Mouse (Mus musculus) layer of hippocampus, postnatal 14 days (tissue): ENCODE measurements around the gene Rdh16f1. TPM values are rescaled to one million over a fixed set of nuclear protein-coding genes. Genes with fewer than 3 reads are reported as not detected.

Experiments
- DNase-seq, 2 experiments: peaks; one replicate each; pipeline ENCODE4 v3.0.0; 2021 to 2022; ENCODE audit warnings: low spot score in 2 of 2, mixed read lengths in 1 of 2
- long read RNA-seq, 2 experiments: library from polyadenylated mRNA; stranded (forward); transcript quantifications; one replicate each; pipeline ENCODE4 v2.0.0; 2021
- total RNA-seq, 2 experiments: library from RNA; stranded (reverse); gene quantifications; 2 replicates each; pipeline ENCODE4 v1.2.3; 2021

The Rdh16f1 gene
- total RNA-seq = under 1 TPM; 0.25 to 0.76 TPM
- long read RNA-seq, experiment 1 = 0 reads
- long read RNA-seq, experiment 2 = 0 reads

- no peak for DNase-seq
These were observed at the start of gene Rdh16f1, which contains the start of gene Rdh1 for GRCm38 (mm10) chr10:127759181-127760110. Gene Rdh16f1, plus strand, starts transcription at chr10:127759787. Gene Rdh1, plus strand, starts transcription at chr10:127759721.

DNA sequence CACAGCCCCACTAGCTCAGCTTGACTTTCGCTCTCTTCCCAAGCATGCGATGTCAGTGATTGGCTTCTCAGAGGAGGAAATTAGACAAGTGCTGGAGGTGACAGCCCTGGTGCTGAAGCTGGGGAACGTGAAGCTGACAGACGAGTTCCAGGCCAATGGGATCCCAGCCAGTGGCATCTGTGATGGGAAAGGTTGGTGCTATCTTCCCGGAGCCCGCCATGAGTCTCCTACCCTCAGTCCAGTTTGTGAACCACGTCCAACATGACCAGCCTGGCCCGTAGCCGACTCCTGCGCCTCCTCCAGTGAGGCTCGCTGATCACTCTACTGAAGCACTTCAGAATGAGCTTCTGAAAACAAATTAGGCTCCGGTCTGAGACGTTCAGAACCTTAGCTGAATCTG, 49.3 kb upstream of the Rdh16f1 start:
- no peak for DNase-seq

DNA sequence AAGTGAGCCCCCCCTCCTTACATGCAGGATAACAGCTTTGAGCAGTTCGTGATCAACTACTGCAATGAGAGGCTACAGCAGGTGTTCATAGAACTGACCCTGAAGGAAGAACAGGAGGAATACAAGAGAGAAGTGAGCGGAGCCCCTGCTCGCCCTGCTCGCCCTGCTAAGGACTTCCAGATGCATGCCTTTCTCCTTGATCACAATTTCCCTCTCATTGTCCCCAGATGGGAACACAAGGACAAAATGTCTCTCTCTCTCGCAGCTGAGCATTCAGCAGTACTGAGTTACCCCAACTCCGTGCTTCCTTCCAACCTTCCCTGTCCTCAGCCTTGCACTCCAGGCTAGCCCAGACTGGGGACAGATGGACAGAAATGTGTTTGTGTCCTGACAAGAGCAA, 46.9 kb upstream of the Rdh16f1 start:
- DNase-seq = no peak

DNA sequence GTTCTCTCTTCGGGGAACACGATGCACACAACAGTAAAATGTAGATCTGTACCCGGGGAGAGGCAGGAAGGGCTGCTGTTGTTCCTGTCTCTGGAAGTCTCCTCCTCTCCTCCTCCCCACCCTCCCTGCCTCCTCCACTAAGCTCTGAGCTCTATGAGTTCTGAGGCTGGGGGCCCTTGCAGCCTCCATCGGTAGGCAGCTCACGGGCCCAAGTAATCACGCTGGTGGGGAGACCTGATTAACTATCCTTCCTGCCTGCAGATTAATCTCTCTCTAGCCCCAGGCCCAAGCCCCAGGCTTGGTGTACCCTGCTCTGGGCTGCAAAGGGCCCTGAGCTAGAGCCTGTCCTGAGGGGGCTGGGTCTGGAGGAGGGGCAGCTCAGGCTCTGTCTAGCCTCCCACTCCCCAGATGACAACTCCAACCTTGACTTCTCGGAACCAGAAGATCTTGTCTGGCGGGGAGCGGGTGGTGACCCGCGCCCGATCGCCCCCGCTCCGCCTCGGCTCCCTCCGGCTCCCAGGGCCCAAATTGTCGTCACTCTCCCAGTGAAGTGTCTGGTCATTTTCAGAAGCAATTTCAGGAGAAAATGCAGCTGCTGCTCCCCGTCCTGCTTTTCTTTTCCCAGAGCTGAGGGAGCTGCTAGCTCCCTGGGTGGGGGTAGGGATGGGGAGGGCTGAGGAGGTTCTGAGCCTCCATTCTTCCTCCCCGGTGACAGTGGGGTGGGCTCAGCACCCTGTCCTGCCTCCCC, 37.7 kb upstream of the Rdh16f1 start:
- no peak for DNase-seq

GRCm38 (mm10) chr10:127724178-127724577, 35.4 kb upstream of the Rdh16f1 start, which contains the start of gene Tac2:
Gene Tac2, plus strand, starts transcription at chr10:127724478.
- DNase-seq = no peak

DNA sequence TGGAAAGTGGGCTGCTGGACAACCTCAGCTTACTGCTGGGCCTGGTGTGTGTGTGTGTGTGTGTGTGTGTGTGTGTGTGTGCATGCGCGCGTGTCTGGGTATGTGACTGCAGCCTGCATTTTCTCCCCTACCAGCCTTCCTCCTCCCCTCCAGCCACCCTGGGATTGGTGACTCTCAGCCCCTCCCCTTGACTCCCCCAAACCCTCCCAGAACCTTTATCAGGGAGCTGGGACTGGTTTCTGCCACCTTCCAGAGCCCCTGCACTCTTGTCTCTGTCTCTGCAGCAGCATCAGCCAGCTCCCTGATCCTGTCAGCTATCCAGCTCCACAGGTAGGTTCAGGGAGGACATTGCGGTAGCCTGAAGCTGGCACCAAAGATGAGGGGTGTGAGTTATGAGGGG, 34.5 kb upstream of the Rdh16f1 start:
- DNase-seq = no peak

- no peak for DNase-seq
These were observed 31.1 kb upstream of the Rdh16f1 start for GRCm38 (mm10) chr10:127728437-127728836.

- no peak for DNase-seq
These were observed 29.2 kb upstream of the Rdh16f1 start for GRCm38 (mm10) chr10:127730285-127730932.

DNA sequence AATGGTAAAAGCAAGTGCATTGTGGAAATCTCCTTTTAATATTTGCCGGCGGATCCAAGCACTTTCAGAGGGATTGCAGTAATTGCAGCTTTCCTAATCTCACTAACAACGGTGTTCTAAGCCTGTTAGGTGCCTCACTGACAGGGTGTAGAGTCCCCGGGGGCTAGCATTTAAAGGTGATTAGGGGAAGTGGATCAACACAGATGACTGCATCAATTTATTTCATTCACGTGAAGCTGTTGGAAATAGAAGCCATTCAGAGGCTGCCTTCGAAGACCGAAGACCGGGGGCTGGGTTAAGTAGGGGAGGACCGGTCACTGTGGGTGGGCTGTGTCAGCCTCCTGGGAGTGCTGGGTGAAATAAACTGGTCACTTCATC, 28.7 kb upstream of the Rdh16f1 start:
- DNase-seq = no peak

GRCm38 (mm10) chr10:127731397-127731796, 28.2 kb upstream of the Rdh16f1 start:
- DNase-seq = no peak

DNA sequence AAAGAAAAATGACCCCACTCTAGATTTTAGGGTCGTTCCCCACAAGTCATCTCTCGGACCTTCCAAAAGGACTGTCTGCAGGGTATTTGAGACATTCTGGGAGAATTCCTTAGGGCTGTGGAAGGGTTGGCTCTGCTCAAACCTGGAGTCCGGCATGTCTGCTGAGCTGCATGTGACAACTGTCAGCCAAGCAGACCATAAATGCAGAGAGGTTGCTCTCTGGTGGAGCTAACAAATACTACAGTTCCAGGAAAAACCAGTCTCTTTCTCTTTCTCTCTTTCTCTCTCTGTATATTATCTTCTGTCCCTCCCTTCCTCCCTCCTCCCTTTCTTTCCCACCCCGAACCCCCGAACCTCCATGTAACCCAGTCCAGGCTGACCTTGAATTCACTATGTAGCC, 25.2 kb upstream of the Rdh16f1 start:
- peak in 1 of 2 experiments; percentile 53 for DNase-seq

GRCm38 (mm10) chr10:127736266-127736665, 23.3 kb upstream of the Rdh16f1 start:
- no peak for DNase-seq

DNA sequence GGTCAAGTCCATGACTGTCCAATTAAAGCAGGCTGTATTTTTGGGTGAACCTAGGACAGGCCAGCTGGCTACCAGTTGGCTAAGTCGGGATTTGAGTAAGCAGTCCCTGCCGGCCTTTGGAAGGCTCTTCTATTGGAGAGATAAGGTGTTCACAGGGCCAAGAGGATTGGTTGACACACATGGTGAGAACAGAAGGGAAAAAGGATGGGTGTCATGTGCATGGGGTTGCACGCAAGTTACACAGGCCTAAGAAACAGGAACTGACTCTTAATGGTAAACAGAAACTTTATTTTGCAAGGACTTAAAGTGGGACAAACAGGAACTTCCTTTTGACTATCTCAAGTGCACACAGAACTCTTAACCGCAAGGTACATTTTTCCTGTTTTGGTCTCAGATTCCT, 22.7 kb upstream of the Rdh16f1 start:
- no peak for DNase-seq

- no peak for DNase-seq
These were observed 22.0 kb upstream of the Rdh16f1 start for GRCm38 (mm10) chr10:127737552-127737951.

- no peak for DNase-seq
These were observed 21.3 kb upstream of the Rdh16f1 start for GRCm38 (mm10) chr10:127738151-127738882.

GRCm38 (mm10) chr10:127739083-127739660, 20.4 kb upstream of the Rdh16f1 start, which contains the start of gene Zbtb39:
Gene Zbtb39, plus strand, starts transcription at chr10:127739538.
- peak; percentile 66 to 77 for DNase-seq

DNA sequence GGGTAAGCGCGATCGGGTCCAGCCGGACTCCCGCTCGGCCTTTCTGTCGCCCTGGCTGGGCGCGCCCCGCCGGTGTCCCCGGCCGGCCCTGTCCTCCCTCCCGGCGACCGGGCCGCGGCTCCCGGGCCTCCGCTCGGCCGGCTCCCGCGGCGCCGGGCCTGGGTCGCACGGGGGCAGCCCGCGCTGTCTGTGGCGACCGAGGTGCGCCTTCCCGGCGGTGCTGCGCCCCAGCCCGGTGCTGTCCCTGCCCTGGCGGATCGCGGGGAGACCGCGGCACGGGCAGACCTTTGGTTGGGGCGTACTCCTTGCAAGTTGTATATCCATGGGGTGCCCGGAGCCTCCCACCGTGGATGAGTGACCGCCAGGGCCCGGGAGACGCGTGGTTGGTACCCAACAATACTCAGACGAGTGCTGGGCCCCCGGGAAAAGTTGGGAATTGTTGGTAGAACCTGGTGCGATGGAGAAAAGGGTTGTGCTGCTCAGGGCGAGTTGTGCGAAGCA, 19.9 kb upstream of the Rdh16f1 start:
- DNase-seq = no peak

- DNase-seq = no peak
These were observed 14.9 kb upstream of the Rdh16f1 start for GRCm38 (mm10) chr10:127744661-127745060.

- DNase-seq = no peak
These were observed 13.7 kb upstream of the Rdh16f1 start for GRCm38 (mm10) chr10:127745886-127746285.

GRCm38 (mm10) chr10:127747254-127747653, 12.3 kb upstream of the Rdh16f1 start:
- no peak for DNase-seq
